Mouse (Mus musculus) gastrocnemius, postnatal 10 days (tissue): Measurements from ENCODE around the gene Spdef. TPM values are rescaled to one million over a fixed set of nuclear protein-coding genes. Genes with fewer than 3 reads are reported as not detected.

Experiments
- DNase-seq: peaks from one replicate; pipeline ENCODE4 v3.0.0; 2021; ENCODE audit warnings: mixed read lengths
- total RNA-seq, 2 experiments: library from RNA; stranded (reverse); gene quantifications; 2 replicates each; pipeline ENCODE4 v1.2.3; 2021

The Spdef gene
- total RNA-seq, 2 experiments from 2014 or later = 0.26 to 0.43 TPM

GRCm38 (mm10) chr17:27725011-27725410 is 3.7 kb downstream of the Spdef start:
- no peak for DNase-seq

- no peak for DNase-seq
Observed at GRCm38 (mm10) chr17:27724327-27724726, 4.4 kb downstream of the Spdef start.

GRCm38 (mm10) chr17:27721125-27721664 is 7.6 kb downstream of the Spdef start:
- peak; percentile 63 for DNase-seq

GRCm38 (mm10) chr17:27720326-27720725 is 8.4 kb downstream of the Spdef start:
- DNase-seq = no peak

DNA sequence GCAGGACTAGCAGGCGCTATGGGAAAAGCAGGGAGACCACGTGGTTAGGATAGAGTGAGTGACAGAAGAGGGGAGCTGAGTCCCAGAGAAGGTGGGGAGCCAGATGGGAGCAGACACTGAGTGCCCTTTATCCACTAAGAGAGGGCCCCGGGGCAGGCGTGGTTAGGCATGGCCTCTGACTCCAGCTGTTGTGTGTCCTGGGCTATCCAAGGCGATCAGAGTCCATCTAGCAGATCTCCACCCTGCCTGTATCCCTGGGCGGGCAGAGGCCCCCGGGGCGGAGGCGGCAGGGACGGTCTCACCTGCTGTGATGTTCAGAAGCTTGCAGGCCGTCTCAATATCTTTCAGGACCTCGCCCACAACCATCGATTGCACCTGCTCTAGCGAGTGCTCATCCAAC is 9.1 kb downstream of the Spdef start:
- DNase-seq = no peak

- DNase-seq = no peak
Observed at GRCm38 (mm10) chr17:27718250-27718649, 10.5 kb downstream of the Spdef start.

DNA sequence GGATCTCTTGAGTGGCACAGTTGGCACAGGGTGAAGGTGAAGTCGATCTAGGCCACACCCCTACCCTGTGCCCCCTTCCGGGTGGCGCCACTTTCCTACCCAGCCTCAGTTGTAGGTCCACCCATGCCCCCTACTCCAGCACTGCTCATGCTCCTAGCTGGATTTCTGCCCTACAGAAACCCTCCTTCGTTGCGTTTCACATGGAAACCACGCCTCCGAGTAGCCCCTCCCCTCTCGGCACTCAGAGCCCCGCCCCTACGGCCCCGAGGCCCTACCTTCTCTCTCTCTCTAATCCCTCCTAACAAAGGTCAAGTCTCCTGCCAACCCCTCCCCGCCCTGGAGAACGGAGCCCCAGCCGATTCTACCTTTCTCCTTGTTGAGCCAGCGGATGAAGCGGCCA is 12.0 kb downstream of the Spdef start:
- DNase-seq = no peak

DNA sequence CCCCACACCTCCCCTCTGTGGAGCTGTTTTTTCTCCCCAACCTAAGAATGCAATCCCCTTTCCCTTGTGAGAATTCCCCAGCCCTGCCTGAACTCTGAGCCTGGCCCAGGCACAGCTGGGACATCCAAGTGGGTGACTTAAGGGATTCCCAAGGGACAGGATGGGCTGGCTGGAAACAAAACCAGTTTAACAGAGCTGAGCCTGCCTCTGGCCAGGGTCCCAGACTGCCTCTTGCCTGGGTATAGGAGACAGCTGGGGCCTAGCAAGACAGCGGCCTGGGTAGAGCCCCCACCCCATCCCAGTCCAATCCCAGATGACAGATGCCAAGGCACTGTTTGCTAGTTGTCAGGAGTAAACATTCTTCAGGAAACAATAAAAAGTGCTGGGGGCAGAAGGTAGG is 15.9 kb downstream of the Spdef start:
- no peak for DNase-seq

DNA sequence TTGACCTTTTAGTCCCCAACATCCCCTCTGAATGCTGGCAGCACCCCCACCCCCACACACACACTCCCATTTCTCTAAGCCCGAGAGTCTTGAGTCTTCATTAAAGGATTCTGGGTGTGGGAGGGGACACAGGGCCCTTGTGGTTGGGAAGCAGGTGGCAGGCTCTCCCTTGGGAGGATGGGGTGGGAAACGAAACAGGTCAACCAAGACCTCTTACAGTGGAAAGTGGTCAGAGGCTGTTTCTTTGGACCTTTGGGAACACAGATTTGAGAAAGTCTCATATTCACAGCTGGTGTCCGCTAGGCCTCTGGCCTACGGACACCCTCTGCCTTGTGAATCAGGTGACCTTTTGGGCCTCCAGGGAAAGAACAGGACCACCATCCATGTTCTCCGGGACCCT is 19.1 kb downstream of the Spdef start:
- no peak for DNase-seq

- peak; percentile 76 for DNase-seq
Observed at GRCm38 (mm10) chr17:27707954-27708661, 20.6 kb downstream of the Spdef start.

- no peak for DNase-seq
Observed at GRCm38 (mm10) chr17:27705661-27706060, 23.1 kb downstream of the Spdef start.

GRCm38 (mm10) chr17:27703961-27704621 is 24.7 kb downstream of the Spdef start:
- peak; percentile 17 for DNase-seq

DNA sequence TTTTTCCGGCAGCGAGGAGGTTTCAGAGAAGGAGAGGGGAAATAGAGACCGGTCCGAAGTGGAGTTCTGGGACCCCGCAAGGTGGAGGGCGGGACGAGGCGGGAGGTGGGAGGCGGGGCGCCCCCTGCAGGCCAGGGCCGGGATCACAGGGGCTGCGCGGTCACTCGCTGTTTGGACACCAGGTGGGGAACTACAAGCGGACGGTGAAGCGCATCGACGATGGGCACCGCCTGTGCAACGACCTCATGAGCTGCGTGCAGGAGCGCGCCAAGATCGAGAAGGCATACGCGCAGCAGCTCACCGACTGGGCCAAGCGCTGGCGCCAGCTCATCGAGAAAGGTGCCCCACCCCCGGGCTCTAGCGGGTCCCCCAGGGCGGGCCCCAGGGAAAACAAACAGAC is 26.2 kb downstream of the Spdef start:
- peak; percentile 67 for DNase-seq

GRCm38 (mm10) chr17:27701856-27702255 is 26.9 kb downstream of the Spdef start:
- DNase-seq = no peak

DNA sequence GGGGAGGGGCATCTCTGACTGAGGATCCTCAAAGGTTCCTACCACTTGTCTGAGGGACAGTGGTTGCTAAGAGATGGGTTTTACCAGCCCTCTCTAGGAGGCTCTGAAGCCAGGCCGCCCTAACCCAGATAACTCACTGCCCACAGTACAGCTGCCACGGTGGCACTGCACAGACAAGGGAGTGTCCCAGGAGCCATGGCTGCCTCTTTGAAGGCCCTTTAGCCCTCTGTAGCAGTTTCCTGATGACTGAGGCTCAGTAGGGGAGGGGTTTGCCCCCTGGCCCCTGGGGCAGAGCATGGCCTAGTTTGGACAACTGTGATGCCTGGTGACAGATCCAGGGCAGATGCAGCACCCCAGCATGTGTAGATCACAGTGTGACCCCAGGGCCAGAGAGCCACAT is 27.9 kb downstream of the Spdef start:
- DNase-seq = no peak

- DNase-seq = no peak
Observed at GRCm38 (mm10) chr17:27699641-27700244, 29.0 kb downstream of the Spdef start.

DNA sequence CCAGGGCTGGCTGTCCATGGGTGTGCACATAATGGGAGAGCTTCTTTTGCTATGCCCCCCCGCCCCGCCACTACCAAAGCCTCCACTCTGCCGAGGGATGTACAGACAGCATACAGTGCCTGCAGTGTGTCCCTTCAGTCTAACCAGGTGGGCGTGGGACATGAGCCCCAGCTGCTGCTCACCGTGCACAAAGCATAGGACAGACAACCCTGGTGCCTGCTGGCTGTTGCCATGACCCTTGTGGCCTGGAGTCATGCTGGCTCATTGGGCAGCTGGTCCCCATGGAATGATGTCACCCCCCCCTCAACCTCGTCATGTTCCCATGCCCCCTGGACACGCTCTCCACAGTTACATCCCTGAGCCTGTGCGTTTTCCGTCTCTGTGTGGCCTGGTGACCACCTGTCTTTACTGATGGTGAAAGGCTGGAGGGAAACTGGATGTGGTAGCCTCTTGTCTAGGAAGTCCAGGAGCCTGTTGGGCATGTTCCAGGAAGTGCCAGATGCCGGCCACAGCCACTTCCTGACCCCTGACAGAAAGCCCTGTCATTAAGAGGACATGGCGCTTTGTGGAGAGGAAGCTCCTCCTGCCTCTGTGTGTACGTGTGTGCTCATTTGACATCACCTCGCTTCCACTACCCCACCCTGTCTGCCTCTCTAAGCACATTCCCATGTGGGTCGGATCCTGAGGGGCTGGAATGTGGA is 37.6 kb downstream of the Spdef start:
- no peak for DNase-seq

DNA sequence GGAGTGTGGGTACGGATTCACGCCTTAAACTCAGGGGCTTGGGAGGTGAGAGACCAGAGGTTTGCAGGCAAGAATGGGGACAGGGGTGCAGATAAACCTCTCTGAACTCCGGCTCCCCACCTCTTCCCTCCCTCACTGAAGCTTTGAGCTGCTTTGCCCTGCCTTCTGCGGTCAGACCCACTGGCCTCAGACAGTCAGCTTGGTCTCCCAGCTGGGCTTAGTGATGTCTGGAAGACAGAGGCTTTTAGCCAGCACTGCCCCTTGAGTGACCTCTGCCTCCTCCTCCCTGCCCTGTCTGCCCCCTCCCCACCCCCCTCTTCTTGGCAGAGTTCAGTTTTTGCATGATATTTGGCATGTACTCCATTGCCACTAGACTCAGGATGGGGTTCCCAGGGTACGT is 42.4 kb downstream of the Spdef start:
- DNase-seq = no peak

DNA sequence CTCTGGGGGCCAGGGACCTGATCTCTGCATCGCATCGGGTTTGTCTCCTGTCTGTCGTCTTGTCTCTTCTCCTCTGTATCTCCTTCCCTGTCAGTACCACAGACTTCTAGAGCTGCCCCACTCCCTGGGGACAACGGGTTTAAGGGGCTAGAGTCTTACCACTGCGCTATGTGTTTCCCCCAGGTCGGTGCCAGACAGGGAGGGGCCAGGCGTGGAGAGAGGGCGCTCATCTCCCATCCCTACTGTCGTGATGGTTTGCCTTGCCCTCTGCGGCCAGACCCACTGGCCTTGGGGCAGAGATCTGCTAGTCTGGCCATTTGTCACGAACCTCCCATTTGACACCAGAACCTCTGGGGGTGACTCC is 43.2 kb downstream of the Spdef start:
- no peak for DNase-seq

DNA sequence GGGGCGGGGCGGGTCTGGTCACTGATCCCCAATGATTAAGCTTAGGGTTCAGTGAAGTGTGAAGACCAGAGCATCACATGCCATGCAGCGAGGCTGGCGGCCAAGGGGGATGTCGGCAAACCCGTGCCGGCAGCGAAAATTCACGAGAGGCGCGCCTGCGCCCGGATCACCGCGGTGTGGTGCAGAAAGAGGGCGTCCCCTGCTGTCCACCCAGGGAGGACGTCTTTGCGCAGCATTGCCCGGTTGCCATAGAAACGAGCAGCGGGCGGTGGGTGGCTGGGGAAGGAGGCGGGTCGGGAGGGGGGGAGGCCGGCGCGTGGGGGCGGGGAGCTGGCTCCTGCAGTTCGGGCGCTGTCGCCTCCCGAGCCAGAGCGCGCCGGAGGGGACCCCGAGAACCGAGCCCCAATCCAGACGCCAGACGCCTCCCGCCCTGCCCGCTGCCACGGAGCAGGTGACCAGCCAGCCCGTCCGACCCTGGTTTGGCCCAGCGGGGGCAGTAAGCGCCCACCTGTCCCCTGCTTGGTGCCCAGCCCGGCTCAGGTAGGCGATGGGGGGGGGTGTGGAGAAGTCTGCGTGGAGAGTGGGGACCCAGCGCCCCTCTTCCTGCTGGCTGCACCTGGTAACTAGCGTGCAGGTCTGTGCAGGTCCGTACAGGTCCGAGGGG is 43.7 kb downstream of the Spdef start:
- peak; percentile 53 for DNase-seq

GRCm38 (mm10) chr17:27678924-27679813 is 49.6 kb downstream of the Spdef start:
- no peak for DNase-seq
